Mouse (Mus musculus): ENCODE results near the gene Bcl2l10.

- TF ChIP-seq POLR2A (IDR thresholded peaks at IDR 0.05; ENCODE audit: insufficient read length, low read depth) (peak; percentile 54), POLR2AphosphoS2 (IDR thresholded peaks at IDR 0.05; ENCODE audit: insufficient read length, low read depth) (no peak), TCF12 (IDR thresholded peaks at IDR 0.05; ENCODE audit: insufficient read depth, poor library complexity, severe bottlenecking) (no peak)
Observed at GRCm38 (mm10) chr9:75313832-75314516, 33.6 kb upstream of the Bcl2l10 start.

Data from myocyte (in vitro differentiated cells).